Mouse (Mus musculus) limb, embryonic 11.5 days (tissue): Measurements from ENCODE around the gene Galnt16. TPM values are rescaled to one million over a fixed set of nuclear protein-coding genes. Genes with fewer than 3 reads are reported as not detected.

Experiments
- ATAC-seq: fragments of 200-750 bp; cut with Nextera tagmentation; 2 replicates; pipeline ENCODE4 v1.8.0; 2017; ENCODE audit warnings: low read depth; ENCODE audit not compliant: insufficient number of reproducible peaks, low FRiP score, low TSS enrichment
- DNase-seq: peaks from one replicate; pipeline ENCODE4 v3.0.0-alpha.2; 2015; ENCODE audit warnings: low spot score
- H3K27ac ChIP-seq: fragments of 300-500 bp; sonication (generic); replicated peaks from 2 replicates; pipeline ENCODE4 v1.5.1; 2014; ENCODE audit warnings: low read depth, mild to moderate bottlenecking, low read length
- H3K27me3 ChIP-seq: fragments of 300-500 bp; sonication (generic); 2 replicates; pipeline ENCODE4 v1.6.1; 2014; ENCODE audit warnings: mild to moderate bottlenecking, low read length, mixed read lengths; ENCODE audit not compliant: control insufficient read depth, insufficient read depth
- H3K36me3 ChIP-seq: fragments of 300-500 bp; sonication (generic); 2 replicates; pipeline ENCODE4 v1.6.1; 2014; ENCODE audit warnings: mild to moderate bottlenecking, low read length, moderate library complexity, mixed read lengths; ENCODE audit not compliant: control insufficient read depth, insufficient read depth
- H3K4me1 ChIP-seq: fragments of 300-500 bp; sonication (generic); 2 replicates; pipeline ENCODE4 v1.6.1; 2014; ENCODE audit warnings: low read length, mixed read lengths; ENCODE audit not compliant: control insufficient read depth, insufficient read depth
- H3K4me2 ChIP-seq: fragments of 300-500 bp; sonication (generic); 2 replicates; pipeline ENCODE4 v1.6.1; 2014; ENCODE audit warnings: low read depth, mild to moderate bottlenecking, moderate library complexity; ENCODE audit not compliant: severe bottlenecking
- H3K4me3 ChIP-seq: fragments of 300-500 bp; sonication (generic); 2 replicates; pipeline ENCODE4 v1.5.1; 2014; ENCODE audit warnings: low read depth, low read length
- H3K9ac ChIP-seq: fragments of 300-500 bp; sonication (generic); 2 replicates; pipeline ENCODE4 v1.6.1; 2014; ENCODE audit warnings: mild to moderate bottlenecking, low read length
- H3K9me3 ChIP-seq: fragments of 300-500 bp; sonication (generic); 2 replicates; pipeline ENCODE4 v1.6.1; 2016; ENCODE audit warnings: low read length; ENCODE audit not compliant: control insufficient read depth
- WGBS: fragments of 180-500 bp; shearing (Covaris S2); extraction: QIAGEN DNeasy Blood & Tissue Kit; methylation state at CpG from one replicate; pipeline ENCODE4 v1.1.7; 2014; 5-methylcytosine and 5-hydroxymethylcytosine counted together
- polyA plus RNA-seq: library from polyadenylated mRNA; unstranded; fragments of >200 nt; fragmentation: Nextera tagmentation; extraction: Ambion mirVana; gene quantifications from 2 replicates; pipeline ENCODE4 v1.2.1, GENCODE M21; 2014

The Galnt16 gene
- polyA plus RNA-seq, 1 experiment from 2014 or later, result 3.3 TPM

GRCm38 (mm10) chr12:80524276-80524921 lies 6.3 kb downstream of the Galnt16 start:
- Histone ChIP-seq H3K9me3 (no peaks in the 10 kb centered on the region), H3K4me2 (no peak overlapping the region), H3K27ac (no peak overlapping the region), H3K27me3 (peaks cover 23% of the 10 kb centered on the region), H3K4me3 (no peak overlapping the region), H3K9ac (no peak overlapping the region), H3K4me1 (peaks cover 7% of the 10 kb centered on the region), H3K36me3 (no peaks in the 10 kb centered on the region)
- DNase-seq (peak; percentile 76), ATAC-seq (0 out of 2 replicates have a peak, but pooled peaks have one; percentile 23)
- WGBS, result 26% methylated on average over 12 of the region's 12 CpGs

DNA sequence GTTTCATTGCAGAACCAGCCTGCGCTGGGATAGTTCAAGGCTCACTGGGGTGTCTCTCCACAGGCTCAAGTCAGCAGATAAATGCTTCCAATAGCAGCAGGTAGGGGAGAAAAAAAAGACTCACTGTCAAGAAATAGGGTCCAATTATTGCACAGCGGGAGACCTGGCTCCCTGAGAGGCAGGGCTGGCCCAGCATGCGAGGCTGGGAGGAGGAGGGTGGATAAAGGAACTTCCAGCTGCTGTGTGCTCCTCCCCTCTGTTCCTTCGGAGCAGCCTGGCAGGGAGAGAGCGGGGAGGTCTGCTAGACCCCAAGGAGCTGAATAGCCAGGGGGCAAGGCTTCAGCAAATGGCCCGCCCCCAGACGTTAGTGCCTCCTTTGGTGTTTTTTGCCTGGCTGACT lies 7.4 kb downstream of the Galnt16 start:
- Histone ChIP-seq H3K4me1 (peaks cover 3% of the 10 kb centered on the region), H3K36me3 (no peaks in the 10 kb centered on the region), H3K9ac (no peak overlapping the region), H3K27ac (no peak overlapping the region; the same call in 1 of the 2 replicates), H3K4me3 (no peak overlapping the region), H3K9me3 (no peaks in the 10 kb centered on the region), H3K4me2 (no peak overlapping the region), H3K27me3 (peaks cover 12% of the 10 kb centered on the region)
- 4% methylated on average over 7 of the region's 7 CpGs for WGBS
- ATAC-seq (0 out of 2 replicates have a peak, but pooled peaks have one; percentile 32), DNase-seq (peak; percentile 29)

DNA sequence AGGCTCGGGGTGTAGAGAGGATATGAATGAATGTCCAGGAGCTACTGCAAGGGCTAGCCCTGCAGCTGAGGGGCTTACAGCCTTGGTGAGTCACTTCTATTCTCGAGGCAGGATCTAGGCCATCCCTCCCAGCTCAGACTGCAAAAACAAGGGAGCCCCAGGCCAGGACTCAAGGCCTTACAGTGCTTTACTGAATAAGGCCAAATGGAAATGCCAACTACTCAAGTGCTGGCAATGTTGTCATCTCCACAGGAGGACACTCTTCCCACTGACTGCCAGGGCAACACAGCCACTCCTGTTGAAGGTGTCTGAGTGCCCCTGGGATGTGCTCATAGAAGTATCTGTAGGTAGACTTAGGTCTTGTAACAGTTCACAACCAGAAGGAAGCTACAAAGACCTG lies 8.4 kb downstream of the Galnt16 start:
- Histone ChIP-seq H3K9me3 (no peaks in the 10 kb centered on the region), H3K27ac (no peak overlapping the region), H3K4me3 (no peak overlapping the region), H3K4me2 (no peak overlapping the region), H3K9ac (no peak overlapping the region), H3K27me3 (peaks cover 3% of the 10 kb centered on the region), H3K4me1 (peaks cover 3% of the 10 kb centered on the region), H3K36me3 (no peaks in the 10 kb centered on the region)
- no peak for ATAC-seq
- WGBS, result 78% methylated on average over 2 of the region's 2 CpGs
- no peak for DNase-seq

DNA sequence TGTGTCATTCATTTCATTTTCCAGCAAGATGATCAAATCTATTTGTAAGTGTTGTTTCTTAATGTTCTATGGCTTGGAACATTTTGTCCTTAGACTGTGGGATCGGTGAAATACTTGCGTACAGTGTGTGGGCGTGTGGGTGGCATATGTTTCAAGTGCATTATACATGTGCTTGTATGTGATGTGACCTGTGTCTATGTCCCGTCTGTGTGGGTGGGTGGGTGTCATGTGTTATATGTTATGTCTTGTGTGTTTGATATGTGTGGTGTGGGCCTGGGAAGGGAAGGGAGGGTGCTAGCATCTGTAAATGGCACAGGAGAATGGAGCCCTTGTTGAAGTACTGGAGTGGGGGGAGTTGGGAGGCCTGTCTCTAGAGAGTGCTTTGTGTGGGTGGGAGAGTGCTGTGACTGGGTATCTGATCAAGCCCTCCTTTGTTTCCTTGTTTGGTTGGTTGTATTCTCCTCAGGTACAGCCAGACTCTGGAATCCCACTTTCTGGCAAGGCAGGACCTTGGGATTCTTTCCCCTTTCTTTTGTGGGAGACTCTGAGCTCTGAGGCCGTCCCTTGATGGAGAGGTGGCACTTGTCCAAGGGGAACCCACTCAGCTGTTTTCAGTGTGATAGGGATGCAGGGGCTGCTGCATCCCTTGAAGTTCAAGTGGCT lies 9.8 kb downstream of the Galnt16 start:
- Histone ChIP-seq H3K27me3 (no peaks in the 10 kb centered on the region), H3K9ac (no peak overlapping the region), H3K4me2 (no peak overlapping the region), H3K4me3 (no peak overlapping the region), H3K27ac (no peak overlapping the region), H3K4me1 (peaks cover 3% of the 10 kb centered on the region), H3K9me3 (no peaks in the 10 kb centered on the region), H3K36me3 (no peaks in the 10 kb centered on the region)
- DNase-seq (no peak), ATAC-seq (no peak)
- 81% methylated on average over 5 of the region's 5 CpGs for WGBS

DNA sequence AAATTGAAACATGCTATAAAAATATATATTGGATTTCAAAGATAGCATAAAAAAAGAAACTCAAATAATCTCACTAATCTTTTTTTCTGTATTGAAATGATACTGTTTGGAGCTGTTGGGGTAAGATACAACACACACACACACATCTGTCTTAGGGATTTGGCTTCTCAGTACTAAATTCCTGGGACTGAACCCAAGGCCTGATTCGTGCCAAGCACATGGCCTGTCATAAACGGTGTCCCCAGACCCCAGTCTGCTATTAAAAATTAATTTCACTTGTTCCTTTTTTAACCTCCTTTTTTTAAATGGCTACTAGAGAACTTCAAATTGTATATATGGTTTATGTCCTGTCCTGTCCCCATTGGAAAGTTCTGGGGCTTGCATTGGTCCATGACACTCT lies 12.0 kb downstream of the Galnt16 start:
- no peak for DNase-seq
- Histone ChIP-seq H3K36me3 (no peaks in the 10 kb centered on the region), H3K4me1 (peaks cover 3% of the 10 kb centered on the region), H3K27ac (no peak overlapping the region), H3K4me3 (no peak overlapping the region), H3K4me2 (no peak overlapping the region), H3K27me3 (no peaks in the 10 kb centered on the region), H3K9ac (no peak overlapping the region), H3K9me3 (no peaks in the 10 kb centered on the region)
- 74% methylated on average over 2 of the region's 2 CpGs for WGBS
- ATAC-seq, result no peak

- no peaks in the 10 kb centered on the region for H3K36me3 ChIP-seq
- no peak overlapping the region for H3K4me3 ChIP-seq
- H3K4me1 ChIP-seq, result no peaks in the 10 kb centered on the region; the same call in 1 of the 2 replicates
- H3K9me3 ChIP-seq, result no peaks in the 10 kb centered on the region
- ATAC-seq (no peak), DNase-seq (no peak)
- H3K4me2 ChIP-seq, result no peak overlapping the region
- WGBS, result 67% methylated on average over 6 of the region's 6 CpGs
- H3K27me3 ChIP-seq, result no peaks in the 10 kb centered on the region
- H3K27ac ChIP-seq, result no peak overlapping the region
- H3K9ac ChIP-seq, result no peak overlapping the region
Measured at GRCm38 (mm10) chr12:80530630-80531029, 12.6 kb downstream of the Galnt16 start.

GRCm38 (mm10) chr12:80531585-80531984 lies 13.5 kb downstream of the Galnt16 start:
- H3K9me3 ChIP-seq, result no peaks in the 10 kb centered on the region
- H3K9ac ChIP-seq, result no peak overlapping the region
- 79% methylated on average over 10 of the region's 10 CpGs for WGBS
- no peak overlapping the region for H3K4me2 ChIP-seq
- DNase-seq (no peak), ATAC-seq (no peak)
- H3K36me3 ChIP-seq, result no peaks in the 10 kb centered on the region
- H3K4me1 ChIP-seq, result no peaks in the 10 kb centered on the region
- H3K27me3 ChIP-seq, result no peaks in the 10 kb centered on the region
- no peak overlapping the region for H3K4me3 ChIP-seq
- no peak overlapping the region for H3K27ac ChIP-seq

GRCm38 (mm10) chr12:80533876-80534275 lies 15.8 kb downstream of the Galnt16 start:
- Histone ChIP-seq H3K4me2 (no peak overlapping the region), H3K9me3 (no peaks in the 10 kb centered on the region), H3K4me3 (no peak overlapping the region), H3K27ac (no peak overlapping the region), H3K4me1 (no peaks in the 10 kb centered on the region), H3K9ac (no peak overlapping the region), H3K36me3 (no peaks in the 10 kb centered on the region), H3K27me3 (no peaks in the 10 kb centered on the region)
- WGBS, result 63% methylated on average over 2 of the region's 2 CpGs
- no peak for ATAC-seq
- DNase-seq, result no peak
